Mouse (Mus musculus) testis, adult 2 months (tissue): Measurements from ENCODE around the gene Pcsk4.

Source experiments
- CTCF ChIP-seq: fragments of 200-500 bp; IDR thresholded peaks from 2 replicates; pipeline ENCODE4 v1.5.1; 2012; ENCODE audit warnings: low read depth, mild to moderate bottlenecking, inconsistent platforms, low read length, moderate library complexity; ENCODE audit not compliant: control insufficient read depth, insufficient read depth, insufficient replicate concordance
- POLR2A ChIP-seq: fragments of 200-500 bp; IDR thresholded peaks from 2 replicates; pipeline ENCODE4 v1.6.1; 2012; ENCODE audit warnings: low read depth, mild to moderate bottlenecking, inconsistent platforms, low read length, moderate library complexity; ENCODE audit not compliant: control insufficient read depth

GRCm38 (mm10) chr10:80357336-80357735 is 28.0 kb upstream of the Pcsk4 start:
- TF ChIP-seq CTCF (no peak), POLR2A (no peak)
